Mouse (Mus musculus) cerebellum, adult 9-10 months (tissue): ENCODE data around the gene 1700008O03Rik.

Experiments
- DNase-seq: peaks from one replicate; pipeline ENCODE4 v3.0.0; 2022

The 1700008O03Rik gene

DNA sequence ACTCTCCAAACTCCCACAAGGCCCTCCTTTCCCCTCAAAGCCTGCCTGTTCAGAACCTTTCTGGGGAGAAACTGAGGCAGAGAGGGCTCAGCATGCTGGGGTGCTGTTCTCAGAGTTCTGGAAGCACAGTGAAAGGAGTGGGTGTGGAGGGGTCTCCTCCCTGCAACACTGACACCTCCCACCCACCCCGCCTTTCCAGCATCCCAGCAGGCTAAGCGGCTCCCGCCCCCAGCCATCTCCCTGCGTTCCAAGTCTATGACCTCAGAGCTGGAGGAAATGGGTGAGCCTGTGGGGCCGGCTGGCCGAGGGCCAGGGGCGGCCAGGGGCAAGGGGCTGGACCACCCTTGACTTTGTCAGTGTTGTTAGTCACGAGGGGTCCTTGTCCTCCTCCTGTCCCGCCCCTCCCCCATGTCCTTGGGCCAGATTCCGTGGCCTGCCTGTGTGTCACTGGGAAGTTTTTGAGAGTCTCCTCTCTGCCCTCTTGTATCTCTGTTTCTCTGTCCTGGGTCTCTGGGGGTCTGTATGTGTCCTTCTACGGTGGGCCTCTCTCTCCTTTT lies 42.1 kb downstream of the 1700008O03Rik start:
- no peak for DNase-seq

DNA sequence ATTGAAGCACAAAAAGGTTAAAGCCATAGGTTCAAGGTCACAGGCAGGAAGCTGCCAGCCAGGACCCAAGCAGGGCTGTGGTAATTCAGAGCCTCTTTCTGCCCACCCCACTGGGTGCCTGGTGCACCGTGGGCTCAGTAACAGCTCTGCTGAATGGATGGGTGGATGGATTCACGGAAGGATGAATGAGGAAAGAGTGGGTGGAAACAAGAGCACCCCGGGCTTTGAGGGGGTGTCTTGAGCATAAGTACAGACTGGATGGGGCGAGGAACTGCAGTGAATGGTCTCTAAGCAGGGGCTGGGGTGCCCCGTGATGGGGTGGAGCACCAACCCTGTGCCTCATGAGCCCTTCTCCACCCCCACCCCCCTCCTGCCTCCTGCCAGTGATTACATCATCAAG lies 43.9 kb downstream of the 1700008O03Rik start:
- no peak for DNase-seq

DNA sequence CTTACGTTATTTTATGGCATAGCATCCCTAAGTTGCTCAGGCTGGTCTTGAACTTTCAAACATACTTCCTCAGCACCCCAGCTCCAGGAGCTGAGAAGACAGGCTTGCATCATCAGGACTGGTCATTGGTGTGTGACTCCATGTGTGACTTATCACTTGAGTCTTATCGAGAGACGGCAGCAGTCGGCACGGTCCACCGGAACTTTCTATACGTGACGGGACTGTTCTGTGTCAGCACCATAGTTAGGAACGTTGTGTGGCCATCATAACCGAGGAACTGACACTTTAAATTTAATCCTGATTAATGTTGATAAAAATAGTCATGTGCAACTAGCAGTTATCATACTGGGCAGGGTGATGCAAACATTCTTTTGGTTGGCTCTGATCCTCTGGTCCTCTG lies 44.5 kb downstream of the 1700008O03Rik start:
- no peak for DNase-seq

DNA sequence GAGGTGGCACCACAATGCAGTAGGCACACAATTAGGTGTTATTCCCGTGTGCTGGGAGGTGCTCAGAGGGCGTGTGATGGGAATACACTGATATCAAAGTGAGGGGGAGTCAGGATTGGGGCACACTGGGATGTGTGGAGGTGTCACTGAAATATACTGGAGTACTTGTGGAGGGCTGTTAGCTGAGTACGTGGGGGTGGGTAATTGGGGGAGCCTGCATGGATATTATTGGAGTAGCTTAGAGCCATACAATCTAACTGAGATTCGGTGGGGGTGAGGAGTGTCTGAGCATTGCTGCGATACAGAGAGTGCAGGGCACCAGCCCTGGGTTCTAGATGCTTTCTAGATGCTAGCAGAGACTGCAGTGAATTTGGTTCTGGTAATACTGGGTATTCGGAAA lies 45.4 kb downstream of the 1700008O03Rik start:
- no peak for DNase-seq

DNA sequence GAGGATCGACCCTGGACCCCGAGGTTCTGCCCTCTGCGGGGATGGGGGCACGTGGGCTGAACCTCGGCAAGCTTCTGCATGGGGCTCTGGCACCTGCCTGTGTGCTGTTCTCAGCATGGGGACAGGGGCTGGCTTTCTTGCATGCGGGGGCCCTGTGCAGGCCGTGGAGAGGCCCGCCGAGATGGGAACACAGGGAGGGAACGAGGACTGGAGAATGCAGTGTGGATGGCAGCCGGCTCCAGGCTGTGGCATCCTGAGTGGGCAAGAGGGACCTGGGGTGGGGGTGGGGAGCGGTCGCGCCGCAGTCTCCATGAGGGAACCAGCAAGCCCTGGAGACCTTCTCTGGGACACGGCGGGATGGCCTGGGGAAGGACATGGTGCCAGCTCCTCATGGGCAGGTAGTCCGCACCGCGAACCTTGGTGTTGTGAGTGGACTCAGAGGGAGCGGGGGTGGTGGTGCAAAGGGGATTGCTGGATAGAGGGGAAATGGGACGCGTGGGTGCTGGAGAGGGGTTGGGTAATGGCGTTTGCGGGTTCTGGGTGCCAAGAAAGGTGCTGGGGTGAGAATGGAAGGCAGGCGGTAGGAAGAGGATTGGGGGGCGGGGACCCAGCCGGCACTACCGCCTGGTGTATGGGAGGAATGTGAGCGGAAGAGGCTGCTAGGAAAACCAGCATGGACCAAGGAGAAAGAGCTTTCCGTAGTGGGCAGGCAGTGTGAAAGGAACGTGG lies 48.3 kb downstream of the 1700008O03Rik start:
- DNase-seq = no peak

DNA sequence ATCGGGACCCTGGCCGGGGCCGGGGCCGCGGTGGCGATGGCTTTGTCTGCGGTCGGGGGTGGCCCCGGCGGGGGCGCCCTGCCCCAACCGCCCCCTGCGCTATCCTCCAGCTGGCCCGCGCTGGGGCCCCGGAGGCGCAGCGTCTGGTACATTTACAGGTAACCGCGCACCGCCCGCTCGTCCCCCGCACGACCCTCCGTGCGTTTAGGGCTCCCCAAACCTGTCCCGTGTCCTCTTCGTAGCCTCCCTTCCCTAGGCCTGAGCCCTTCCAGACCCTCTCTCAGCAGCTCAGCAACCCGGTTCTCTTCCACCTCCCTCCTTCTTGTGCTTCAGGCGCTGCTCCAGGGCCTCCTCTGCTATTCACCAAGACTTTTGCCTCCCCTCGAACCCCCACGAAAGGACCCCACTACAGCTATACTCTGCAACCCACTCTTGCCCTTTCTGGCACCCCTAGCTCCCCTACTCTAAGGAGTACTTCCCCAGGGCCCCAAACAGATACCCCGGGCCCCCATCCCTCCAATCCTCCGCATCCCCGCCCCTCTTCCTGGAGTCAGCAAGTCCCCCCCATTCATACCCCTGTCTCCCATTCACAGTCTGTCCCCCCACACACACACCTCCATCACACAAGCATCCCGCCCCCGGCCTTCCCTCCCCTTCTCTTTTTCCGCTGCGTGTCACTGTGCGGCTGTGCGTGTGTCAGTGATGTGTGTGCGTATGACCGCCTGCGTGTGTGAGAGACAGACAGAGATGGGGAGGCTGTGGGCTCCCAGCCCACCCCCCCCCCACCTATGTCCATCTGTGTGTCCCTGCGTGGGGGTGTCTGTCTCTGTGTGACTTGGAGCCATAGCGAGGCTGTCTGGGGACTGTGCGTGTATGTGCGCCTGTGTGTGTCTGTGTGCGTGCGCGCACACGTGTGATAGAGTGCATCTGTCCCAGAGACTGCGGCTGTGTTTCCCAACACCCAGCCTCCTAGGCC lies 49.3 kb downstream of the 1700008O03Rik start:
- peak; percentile 77 for DNase-seq

DNA sequence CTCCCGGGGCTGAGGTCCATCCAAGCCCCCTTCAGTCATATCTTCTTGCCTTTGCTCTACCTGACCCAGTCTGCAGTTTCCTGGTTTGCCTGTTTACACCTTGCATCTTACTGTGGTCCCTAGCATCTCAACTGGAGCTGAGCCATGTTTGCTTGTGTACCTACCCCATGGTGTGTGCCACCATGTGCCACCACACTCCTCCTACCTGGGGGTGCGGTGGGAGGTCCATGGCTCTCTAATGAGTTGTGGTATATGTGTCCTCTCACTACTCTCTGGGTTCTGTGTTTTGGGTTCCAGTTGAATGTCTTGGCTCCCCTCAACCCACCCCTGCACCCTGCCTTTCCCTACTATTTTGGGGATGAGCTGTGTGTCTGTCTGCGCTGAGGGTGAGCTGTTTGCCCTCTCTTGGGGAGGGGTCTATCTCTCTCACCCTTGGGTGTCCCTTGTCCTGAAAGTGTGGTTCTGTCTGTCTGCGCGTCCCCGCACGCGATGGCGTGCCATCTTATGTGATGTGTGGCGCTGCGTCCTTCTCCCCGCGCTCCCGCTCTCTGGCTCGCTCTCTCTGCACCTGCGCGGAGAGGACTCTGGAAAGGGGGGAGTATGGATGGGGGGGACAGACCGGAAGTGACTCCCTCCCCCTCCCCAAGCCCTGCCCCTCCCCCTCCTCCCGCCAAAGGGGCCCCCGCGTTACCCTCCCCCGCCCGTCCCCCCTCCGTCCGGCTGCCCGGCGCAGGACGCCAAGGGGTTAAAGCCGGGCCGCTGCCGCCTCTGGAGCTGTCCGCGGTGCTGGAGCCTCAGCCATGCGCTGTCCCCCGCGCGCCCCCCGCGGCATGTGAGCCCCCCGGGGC lies 50.4 kb downstream of the 1700008O03Rik start:
- peak; percentile 79 for DNase-seq

DNA sequence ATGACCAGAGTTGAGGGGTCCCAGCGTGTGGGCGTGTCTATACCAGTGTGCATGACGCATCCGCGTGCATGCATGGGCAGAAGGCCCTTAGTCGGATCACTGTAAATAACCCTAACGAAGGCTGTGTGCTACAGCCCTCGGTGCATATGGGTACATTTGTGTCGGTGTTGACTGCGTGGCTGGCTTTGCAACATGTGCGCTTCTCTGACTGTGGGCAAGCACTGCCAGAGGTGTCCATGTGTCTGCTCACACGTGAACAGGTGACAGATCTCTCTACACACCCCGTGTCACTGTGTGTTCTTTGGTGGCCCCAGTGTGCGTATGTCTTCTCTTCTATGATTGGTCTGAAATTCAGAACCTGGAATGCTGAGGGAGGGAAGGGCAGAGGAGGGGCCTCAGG lies 51.5 kb downstream of the 1700008O03Rik start:
- DNase-seq = no peak

DNA sequence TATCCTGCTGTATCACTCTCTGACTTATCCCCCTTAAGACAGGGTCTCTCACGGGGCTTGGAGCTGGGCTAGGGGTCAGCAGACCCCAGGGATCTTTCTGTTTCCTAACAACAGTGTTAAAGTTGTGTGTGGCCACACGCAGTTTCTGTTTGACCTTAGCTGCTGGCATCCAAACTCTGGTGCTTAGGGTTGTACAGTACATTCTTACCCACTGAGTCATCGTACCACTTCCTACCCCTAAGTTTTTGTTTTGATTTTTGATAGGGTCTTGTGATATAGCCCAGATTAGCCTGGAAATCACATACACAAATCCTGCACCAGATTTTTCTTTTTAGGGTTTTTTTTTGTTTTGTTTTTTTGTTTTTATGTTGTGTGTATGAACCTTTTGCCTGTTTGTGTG lies 53.3 kb downstream of the 1700008O03Rik start:
- no peak for DNase-seq

DNA sequence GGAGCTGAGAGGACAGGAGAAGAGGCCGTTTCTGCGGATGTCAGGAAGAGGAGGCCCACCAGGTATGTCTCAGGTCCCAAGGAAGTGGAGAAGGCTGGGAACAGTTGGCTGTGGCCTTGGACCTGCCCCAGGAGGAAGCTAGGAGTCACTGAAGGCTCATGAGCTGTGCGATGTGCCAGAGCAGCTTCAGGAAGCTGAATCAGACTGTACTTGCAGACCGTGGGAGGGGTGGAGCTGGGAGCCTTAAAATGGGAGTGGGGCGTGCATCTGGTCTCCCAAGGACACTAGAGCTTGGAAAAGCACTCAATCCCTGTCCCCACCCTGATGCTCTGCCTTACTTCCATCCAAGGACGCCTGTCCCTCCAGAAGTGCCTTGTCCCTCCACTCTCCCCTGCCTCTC lies 59.0 kb downstream of the 1700008O03Rik start:
- DNase-seq = no peak

DNA sequence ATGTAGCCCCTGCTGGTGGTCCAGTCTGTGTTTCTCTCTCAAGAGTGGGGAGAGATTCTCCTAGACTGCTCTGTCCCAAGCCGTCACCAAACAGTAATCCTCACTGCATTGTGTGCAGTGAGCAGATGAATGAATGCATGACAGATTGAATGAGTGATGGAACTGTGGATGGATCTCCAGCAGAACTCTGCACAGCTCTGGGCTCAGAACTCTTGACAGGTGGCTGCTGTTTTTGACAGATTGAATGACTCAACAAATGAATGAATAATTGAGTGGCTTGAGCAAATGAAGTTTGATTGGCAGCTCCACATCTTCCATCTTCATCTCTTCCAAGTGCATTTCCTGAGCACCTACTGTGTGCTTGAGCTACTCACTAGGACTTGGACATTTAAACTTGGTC lies 63.3 kb downstream of the 1700008O03Rik start:
- no peak for DNase-seq

DNA sequence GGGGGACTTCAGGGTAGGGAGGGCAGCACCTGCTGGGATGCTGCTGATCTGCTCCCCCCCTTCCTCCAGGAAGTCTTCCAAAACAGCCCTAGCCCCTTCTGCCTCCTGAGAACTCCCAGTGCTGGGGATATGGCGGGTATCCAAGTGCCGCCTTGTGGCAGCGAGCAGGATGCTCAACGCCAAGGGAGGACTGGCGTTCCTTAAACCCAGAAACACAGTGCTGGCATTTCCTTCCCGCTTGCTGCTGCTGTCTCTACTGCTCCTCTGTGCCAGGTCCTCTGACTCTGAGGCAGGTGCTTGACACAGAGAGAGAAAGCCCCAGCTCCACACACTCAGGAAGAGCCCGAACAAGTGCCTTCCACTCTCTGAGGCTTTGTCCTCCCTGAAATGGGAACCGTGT lies 64.7 kb downstream of the 1700008O03Rik start:
- peak; percentile 78 for DNase-seq

DNA sequence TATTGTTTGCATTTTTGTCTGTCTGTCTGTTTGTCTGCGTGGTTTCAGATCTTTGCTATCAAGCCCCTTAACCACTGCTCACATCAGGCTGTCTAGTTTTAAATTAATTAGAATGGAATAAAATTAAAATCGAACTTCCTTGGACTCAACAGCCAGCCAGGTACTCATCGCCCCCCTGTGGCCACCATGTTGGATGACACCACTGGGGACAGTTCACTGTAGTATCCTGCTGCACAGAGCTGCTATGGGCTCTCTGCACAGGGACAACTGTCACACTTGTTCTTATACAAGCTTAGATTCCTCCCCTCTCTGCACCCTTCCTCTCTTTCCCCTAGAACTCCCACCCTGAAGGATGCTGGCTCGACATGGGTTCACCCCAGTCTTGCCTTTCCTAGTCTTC lies 67.7 kb downstream of the 1700008O03Rik start:
- DNase-seq = no peak

DNA sequence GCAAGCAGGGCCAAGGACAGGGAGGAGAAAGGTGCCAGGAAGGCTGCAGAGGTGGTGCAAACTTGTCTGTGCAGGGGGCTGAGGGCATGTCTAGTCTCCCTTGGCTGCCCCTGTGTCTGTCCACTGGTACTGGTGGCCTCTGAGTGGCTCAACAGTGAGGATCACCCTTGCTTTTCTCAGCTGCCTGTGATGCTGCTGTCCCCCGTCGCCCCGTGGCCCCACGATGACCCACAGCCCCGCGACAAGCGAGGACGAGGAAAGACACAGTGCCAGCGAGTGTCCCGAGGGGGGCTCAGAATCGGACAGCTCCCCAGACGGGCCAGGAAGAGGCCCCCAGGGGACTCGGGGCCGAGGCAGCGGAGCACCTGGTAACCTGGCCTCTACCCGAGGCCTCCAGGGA lies 73.1 kb downstream of the 1700008O03Rik start:
- no peak for DNase-seq

DNA sequence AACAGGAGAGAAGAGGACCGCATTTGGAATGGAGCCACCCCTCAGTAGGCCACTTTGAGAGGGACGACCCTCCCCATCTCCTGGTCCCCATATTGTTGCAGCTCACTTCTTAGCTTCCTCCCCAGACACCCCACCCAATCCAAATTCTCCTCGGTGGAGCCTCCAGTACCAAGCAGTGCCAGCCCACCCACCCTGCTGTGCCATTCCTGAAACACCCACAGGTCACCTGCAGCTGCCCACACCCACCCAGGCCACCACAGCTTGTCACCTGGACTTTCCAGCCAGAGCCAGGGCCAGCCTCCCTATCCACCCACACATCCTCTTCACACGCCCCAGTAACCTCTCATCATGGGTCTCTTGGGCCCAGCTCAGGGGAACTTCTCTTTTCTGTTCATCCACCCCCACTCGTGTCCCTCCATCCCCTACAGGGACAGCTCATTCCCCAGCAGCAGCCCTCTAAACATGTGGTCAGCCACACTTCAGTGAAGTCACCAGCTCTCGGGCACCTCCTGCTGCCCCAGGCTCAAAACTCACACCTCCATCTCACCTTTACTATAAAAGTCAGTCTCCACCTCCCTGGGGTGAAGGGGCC lies 73.8 kb downstream of the 1700008O03Rik start:
- DNase-seq = no peak

DNA sequence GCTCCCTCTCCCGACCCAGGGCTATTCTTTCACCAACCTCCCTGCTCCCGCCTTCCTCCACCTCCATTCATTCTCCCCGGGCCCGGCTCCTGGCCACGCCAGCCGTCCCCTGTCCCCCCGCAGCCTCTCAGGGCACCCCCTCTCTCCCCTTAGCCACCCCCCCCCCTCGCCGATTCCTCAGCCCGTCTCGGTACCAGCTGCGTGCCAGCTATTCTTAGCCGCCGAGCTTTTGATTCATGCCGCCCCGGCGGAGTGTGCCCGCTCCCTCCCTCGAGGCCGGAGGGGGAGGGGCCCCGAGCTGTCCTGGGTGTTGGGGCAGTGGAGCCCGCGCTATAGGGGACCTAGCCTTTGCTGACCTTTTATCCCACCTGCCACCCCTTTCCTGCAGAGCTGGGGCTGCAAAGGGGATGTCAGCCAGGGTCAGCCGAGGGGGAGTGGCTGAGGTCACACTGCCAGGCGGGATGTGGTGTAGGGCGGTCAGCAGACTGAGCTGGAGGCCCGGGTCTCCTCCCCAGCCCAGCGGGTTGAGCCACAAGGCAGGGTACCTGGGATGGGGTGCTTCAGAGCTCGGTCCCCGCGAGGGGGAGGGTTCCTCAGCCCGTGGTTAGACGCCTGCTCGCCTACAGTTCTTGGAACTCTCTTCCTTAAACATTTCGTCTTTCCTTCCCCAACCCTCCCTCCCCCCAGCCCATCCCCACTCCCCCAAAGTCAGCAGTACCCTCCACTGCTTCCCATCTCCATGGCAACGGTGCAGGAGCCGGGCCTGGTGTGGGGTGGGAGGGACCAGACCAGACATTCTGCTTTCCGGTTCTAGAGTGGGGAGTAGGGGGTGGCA lies 74.5 kb downstream of the 1700008O03Rik start:
- peak; percentile 68 for DNase-seq

DNA sequence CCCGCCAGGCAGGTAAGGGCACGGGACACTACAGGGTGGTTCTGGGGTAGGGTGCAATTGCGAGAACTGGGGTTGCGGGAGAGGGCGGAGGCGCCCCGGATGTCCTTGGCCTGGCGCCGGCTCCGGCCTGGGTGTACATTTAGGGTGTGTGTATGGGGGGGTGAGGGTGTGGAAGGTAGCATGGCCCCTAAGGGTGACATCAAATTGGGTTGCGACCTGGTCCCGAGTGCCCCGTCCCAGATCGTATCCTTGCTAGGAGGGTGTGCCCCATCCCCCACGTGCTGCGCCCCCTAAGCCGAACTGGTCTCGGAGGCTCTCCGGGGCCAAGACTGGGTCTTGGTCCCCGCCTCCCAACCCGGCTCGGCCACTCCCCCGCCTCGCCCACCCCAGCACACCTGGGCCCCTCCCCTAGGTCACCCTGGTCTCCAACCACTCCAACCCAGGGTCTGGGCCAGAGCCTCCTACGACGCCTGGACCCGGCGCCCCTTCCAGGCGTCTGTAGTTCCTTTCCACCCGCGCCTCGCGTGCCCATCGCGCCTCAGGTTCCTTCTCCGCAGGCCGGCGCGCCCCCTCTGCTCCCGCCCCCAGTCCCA lies 75.2 kb downstream of the 1700008O03Rik start:
- DNase-seq = peak; percentile 62
